Mouse (Mus musculus) erythroblast, embryonic 14.5 days (primary cell): ENCODE measurements around the gene Pwp2. TPM values are rescaled to one million over a fixed set of nuclear protein-coding genes. Genes with fewer than 3 reads are reported as not detected.

Source experiments
- H3K27me3 ChIP-seq: 2 replicates; pipeline ENCODE4 v1.6.1; 2012; ENCODE audit warnings: inconsistent platforms; ENCODE audit not compliant: control insufficient read depth
- H3K36me3 ChIP-seq: 2 replicates; pipeline ENCODE4 v1.6.1; 2012; ENCODE audit warnings: mild to moderate bottlenecking, inconsistent platforms; ENCODE audit not compliant: control insufficient read depth
- H3K4me1 ChIP-seq: 2 replicates; pipeline ENCODE4 v1.6.1; 2012; ENCODE audit warnings: inconsistent platforms; ENCODE audit not compliant: control insufficient read depth
- H3K4me3 ChIP-seq: replicated peaks from 2 replicates; pipeline ENCODE3; 2012; ENCODE audit warnings: moderate library complexity, mild to moderate bottlenecking, inconsistent platforms
- H3K9me3 ChIP-seq: 2 replicates; pipeline ENCODE4 v1.6.1; 2012; ENCODE audit warnings: low read length, inconsistent platforms, mixed read lengths; ENCODE audit not compliant: control insufficient read depth
- GATA1 ChIP-seq: IDR thresholded peaks from 2 replicates; pipeline ENCODE4 v1.6.1; 2012; ENCODE audit warnings: low read length, inconsistent platforms, mixed read lengths
- TAL1 ChIP-seq: IDR thresholded peaks from 3 replicates; pipeline ENCODE4 v1.6.1; 2012; ENCODE audit warnings: low read length, inconsistent platforms, mixed read lengths
- polyA plus RNA-seq: library from polyadenylated mRNA; stranded (reverse); fragments of >175 nt; gene quantifications from 2 replicates; pipeline ENCODE4 v1.2.3, GENCODE M21; 2012

The Pwp2 gene
- polyA plus RNA-seq, 1 experiment = 0.26 TPM

DNA sequence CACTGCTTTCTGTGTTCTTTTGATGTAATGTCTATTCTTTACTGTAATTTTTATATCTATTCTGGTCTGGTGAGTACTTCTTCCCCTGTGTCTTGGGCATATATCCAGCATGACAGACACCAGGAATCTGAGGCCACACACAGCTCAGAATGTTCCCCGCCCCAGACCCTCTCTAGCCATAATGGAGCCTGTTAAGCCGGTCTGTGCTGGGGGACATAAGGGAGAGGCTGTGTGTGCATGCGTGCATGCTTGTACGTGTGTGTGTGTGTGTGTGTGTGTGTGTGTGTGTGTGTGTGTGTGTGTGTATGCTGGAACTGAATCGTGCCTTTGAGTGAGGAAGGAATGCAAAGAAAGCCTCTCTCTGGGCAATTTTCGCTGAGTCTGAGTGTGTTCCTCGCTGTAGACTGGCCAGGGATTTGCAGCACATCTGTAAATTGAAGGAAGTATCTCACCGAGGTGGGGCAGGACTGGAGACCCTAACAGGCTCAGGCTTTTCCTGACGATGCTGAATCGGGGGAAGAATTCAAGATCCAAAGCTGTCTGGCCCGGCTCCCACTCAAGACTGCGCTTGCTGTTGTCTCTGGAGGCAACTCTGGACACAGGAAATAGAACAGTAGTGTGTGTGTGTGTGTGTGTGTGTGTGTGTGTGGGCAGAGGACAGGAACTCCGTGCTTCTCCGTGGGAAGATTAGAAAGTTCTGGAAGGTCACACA is 46.0 kb downstream of the Pwp2 start:
- no peak for TF ChIP-seq TAL1
- TF ChIP-seq GATA1 = no peak
- H3K27me3 ChIP-seq = no peaks in the 10 kb centered on the region

DNA sequence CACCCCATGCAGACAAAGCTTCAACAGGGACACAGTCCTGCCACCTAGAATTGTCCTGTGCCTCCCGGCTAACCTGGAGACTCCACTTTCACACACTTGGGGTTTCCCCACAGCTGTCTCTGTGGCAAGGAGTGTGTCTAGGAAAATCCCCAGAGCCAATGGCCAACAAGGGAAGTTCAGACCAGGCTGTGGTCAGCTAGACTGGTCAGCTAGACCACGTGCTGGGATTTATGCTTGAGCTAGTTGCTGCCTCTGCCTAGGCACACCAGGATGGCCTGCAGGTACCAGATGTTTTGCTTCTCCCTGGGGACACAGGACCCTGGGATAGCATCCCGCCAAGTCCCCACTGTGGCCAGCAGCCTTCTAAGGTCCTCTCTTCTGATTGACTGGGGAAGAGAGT is 47.8 kb downstream of the Pwp2 start:
- Histone ChIP-seq H3K4me1 (peaks cover 4% of the 10 kb centered on the region; the same call in 1 of the 2 replicates), H3K36me3 (no peaks in the 10 kb centered on the region), H3K27me3 (no peaks in the 10 kb centered on the region), H3K4me3 (no peak overlapping the region), H3K9me3 (no peaks in the 10 kb centered on the region)
- TF ChIP-seq TAL1 (no peak), GATA1 (no peak)

More for the DNA sequence above, 46.0 kb downstream of the Pwp2 start:
- Histone ChIP-seq H3K9me3 (no peaks in the 10 kb centered on the region), H3K4me1 (peaks cover 4% of the 10 kb centered on the region; the same call in 1 of the 2 replicates), H3K36me3 (no peaks in the 10 kb centered on the region), H3K4me3 (no peak overlapping the region)

DNA sequence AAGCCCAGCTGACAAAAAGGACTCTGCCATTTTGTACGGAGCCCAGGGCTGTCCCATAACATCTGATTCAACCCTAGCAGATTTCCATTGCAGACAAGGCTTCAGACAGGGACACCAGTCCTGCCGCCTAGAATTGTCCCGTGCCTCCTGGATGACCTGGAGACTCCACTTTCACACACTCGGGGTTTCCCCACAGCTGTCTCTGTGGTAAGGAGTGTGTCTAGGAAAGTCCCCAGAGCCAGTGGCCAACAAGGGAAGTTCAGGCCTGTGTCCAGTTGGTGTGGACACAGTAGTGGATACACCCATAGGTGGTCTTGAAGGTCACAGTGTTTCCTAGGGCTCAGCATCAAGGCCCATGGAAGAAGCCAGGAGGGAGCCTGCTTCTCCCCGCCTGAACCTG is 49.0 kb downstream of the Pwp2 start:
- TF ChIP-seq TAL1 = no peak
- no peak for TF ChIP-seq GATA1
- Histone ChIP-seq H3K27me3 (no peaks in the 10 kb centered on the region), H3K36me3 (no peaks in the 10 kb centered on the region), H3K4me1 (peaks cover 4% of the 10 kb centered on the region; the same call in 1 of the 2 replicates), H3K4me3 (no peak overlapping the region), H3K9me3 (no peaks in the 10 kb centered on the region)

DNA sequence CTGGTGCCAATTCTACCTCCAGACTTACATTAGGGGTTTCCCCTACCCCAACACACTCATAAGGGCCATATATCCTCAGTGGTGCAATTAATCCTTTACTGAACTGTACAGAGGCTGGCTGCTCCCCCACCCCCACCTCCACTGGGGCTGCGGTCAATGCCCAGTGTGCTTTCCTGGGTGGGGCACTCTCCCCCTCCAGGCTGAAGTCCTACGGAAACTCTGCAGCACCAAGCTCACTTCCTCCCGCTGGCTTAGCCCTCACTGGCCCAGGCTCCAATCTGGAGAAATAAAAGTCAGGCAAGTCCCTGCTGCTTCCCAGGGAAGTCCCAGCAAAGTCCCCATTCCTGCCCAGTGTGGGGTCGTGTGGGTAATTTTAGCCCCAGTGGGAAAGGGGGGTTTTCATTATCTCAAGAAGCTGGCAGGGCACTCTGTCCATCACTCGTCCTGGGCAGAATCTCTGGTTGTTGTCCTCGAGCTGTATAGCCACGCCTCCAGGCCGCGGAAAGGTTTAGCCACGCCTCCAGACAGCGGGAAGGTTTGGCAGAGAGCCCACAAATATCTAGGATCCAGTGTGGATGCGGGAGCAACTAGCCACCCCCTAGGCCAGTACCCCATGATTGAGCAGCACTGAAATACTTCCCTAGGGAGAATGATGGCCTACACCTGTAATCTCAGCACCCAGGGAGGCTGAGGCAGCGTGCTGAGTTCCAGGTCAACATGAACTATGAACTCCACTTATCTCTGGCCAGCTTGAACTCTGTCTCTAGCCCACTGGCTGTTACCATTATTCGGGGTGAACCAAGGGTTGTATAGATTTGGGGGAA is 49.8 kb downstream of the Pwp2 start:
- Histone ChIP-seq H3K9me3 (no peaks in the 10 kb centered on the region), H3K36me3 (no peaks in the 10 kb centered on the region), H3K4me1 (peaks cover 4% of the 10 kb centered on the region; the same call in 1 of the 2 replicates), H3K27me3 (no peaks in the 10 kb centered on the region), H3K4me3 (no peak overlapping the region)
- TF ChIP-seq GATA1 (no peak), TAL1 (no peak)

DNA sequence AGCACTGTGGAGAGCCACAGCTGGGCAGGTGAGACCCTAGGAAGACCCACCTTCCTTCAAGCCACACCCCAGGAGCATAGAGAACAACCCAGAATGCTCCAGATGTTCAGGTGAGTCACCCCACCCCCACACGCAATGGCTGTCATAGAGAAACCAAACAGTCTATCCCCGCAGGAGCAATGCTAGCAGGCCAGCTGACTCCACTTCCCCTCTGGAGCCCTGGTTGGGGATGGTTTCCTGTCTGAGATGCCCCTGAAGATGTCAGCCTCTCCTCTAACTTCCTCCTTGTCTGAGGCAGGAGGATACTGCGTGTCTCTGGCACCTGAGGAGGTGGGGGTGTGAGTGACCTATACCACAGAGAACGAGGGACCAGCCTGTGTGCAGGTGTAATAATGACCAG is 50.5 kb downstream of the Pwp2 start:
- no peak for TF ChIP-seq TAL1
- no peak for TF ChIP-seq GATA1
- H3K27me3 ChIP-seq = no peaks in the 10 kb centered on the region
- no peaks in the 10 kb centered on the region for H3K36me3 ChIP-seq
- no peak overlapping the region for H3K4me3 ChIP-seq
- H3K9me3 ChIP-seq = no peaks in the 10 kb centered on the region
- peaks cover 4% of the 10 kb centered on the region; the same call in 1 of the 2 replicates for H3K4me1 ChIP-seq

DNA sequence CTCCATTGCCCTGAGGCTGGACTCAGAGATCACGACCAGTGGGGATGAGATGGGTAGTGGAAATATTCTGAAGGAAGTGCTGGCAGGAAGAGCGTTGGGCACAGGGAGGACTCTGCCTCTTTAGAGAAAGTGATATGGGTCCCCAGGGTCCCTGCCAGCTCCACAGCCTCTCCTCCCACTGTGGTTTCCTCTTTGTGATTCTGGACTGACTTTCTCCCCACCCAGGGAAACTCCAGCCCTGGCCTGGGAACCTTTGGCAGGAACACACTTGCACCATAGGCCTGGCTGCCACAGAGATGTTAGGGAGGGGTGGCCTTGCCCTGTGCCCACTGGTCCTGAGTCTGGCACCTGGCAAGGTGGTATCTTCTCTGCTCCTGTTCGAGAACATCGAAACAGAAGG is 55.0 kb downstream of the Pwp2 start:
- Histone ChIP-seq H3K4me1 (peaks cover 2% of the 10 kb centered on the region; the same call in 1 of the 2 replicates), H3K4me3 (no peak overlapping the region), H3K27me3 (no peaks in the 10 kb centered on the region), H3K9me3 (no peaks in the 10 kb centered on the region), H3K36me3 (no peaks in the 10 kb centered on the region)
- TF ChIP-seq GATA1 (no peak), TAL1 (no peak)

DNA sequence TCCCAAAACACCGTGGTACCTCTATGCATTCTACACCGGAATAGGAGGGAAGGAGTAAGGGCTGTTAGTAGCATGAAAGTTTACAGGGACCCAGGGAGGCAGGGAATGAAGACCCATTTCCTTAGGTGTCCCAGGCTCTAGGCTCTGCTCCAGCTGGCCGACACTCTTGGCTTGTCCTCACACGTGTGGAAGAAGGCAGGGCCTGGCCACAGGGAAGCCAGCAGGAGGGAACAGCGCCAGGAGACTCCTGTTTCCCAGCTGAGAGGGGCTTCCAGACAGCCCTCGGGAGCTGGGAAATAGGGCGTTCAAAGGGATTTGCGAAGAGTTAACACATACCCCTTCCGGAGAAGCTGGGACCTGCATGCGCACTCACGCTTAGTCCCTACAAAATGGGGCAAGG is 55.5 kb downstream of the Pwp2 start:
- Histone ChIP-seq H3K9me3 (no peaks in the 10 kb centered on the region), H3K4me3 (no peak overlapping the region), H3K27me3 (no peaks in the 10 kb centered on the region), H3K36me3 (no peaks in the 10 kb centered on the region), H3K4me1 (no peaks in the 10 kb centered on the region; the same call in 1 of the 2 replicates)
- TF ChIP-seq GATA1 (no peak), TAL1 (no peak)

DNA sequence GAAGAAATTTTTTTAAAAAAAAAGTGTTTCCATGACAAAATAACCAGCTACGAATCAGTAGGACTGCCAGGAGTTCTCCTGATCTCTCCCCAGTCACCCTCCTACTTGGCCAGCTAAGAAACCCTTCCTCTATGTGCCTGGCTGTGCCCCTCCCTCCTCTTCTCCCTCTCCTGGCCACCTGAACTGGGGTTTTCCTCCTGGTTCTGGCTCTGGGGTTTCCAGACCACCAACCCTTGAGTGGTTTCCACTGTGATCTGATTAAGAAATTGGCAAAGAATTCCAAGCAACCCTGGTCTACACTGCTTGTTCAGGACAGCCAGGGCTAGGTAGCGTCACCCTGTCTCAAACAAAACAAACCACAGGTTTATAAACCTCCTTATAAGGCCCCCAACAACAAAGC is 56.3 kb downstream of the Pwp2 start:
- TF ChIP-seq TAL1 (no peak), GATA1 (no peak)
- H3K9me3 ChIP-seq = no peaks in the 10 kb centered on the region
- H3K27me3 ChIP-seq = no peaks in the 10 kb centered on the region
- H3K4me3 ChIP-seq = no peak overlapping the region
- H3K4me1 ChIP-seq = no peaks in the 10 kb centered on the region
- H3K36me3 ChIP-seq = no peaks in the 10 kb centered on the region

DNA sequence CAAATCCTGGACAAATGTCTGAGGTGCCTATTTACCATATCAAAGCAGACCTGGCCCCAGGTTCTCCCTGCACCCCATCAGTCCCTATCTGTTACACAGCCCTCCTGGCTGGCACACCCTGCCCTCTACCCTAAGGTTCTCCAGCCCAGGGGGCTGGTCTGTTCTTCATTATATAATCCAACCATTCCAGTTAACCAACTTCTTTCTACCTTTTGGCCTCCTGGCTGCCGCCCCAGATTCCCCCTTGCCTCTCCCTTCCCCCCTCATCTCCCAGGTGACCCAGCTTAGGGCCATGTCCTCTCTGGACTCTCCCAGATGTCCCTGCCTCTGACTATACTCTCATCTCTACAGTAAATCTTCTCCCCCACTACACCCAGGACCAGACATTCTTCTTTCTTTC is 57.0 kb downstream of the Pwp2 start:
- H3K4me3 ChIP-seq = no peak overlapping the region
- H3K4me1 ChIP-seq = no peaks in the 10 kb centered on the region
- no peaks in the 10 kb centered on the region for H3K9me3 ChIP-seq
- H3K27me3 ChIP-seq = no peaks in the 10 kb centered on the region
- no peaks in the 10 kb centered on the region for H3K36me3 ChIP-seq
- TF ChIP-seq TAL1 = no peak
- no peak for TF ChIP-seq GATA1
